Mouse (Mus musculus) stomach, postnatal 0 days (tissue): ENCODE results near the gene Axdnd1.

Source experiments
- CTCF ChIP-seq: IDR thresholded peaks from 2 replicates; pipeline ENCODE4 v1.5.1; 2016; ENCODE audit warnings: antibody characterized with exemption, low read depth, mild to moderate bottlenecking, moderate library complexity
- EP300 ChIP-seq: optimal IDR thresholded peaks from 2 replicates; pipeline ENCODE3; 2016; ENCODE audit warnings: antibody characterized with exemption

DNA sequence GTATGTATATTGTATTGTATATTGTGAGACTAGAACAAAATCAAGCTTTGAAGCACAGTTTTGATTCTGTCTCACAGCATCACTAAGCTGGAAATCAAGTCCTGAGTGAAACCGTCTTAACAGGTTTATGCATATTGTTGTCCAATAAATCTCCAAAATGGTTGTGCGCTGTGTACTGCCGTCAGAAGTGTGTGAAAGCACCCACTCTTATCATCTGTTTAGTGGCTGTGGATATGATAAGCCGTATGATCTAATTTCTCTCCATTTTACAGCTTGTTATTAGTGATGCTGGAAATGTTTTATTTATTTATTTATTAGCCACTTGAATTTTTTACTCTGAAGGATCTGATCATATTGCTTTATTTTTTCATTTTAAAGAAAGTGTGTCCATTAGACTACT is 34.7 kb downstream of the Axdnd1 start:
- no peak for TF ChIP-seq CTCF
- no peak for TF ChIP-seq EP300
